Mouse (Mus musculus): Measurements from ENCODE around the gene Cacng7. TPM values are rescaled to one million over a fixed set of nuclear protein-coding genes. Genes with fewer than 3 reads are reported as not detected.
"Not testable (repeated sequence)": the region's sequence is repeated elsewhere in the genome, so short reads cannot be mapped to it uniquely, and the experiment has no call there.

The Cacng7 gene
- polyA plus RNA-seq, 1 experiment = 2.6 TPM

GRCm38 (mm10) chr7:3389444-3390412, 57.0 kb downstream of the Cacng7 start:
- DNase-seq = peak; percentile 21
- Histone ChIP-seq H3K36me3 (ENCODE audit: control insufficient read depth, insufficient read depth, low read length) (no peaks in the 10 kb centered on the region), H3K27ac (ENCODE audit: control insufficient read depth, insufficient read depth, low read length) (no peak overlapping the region), H3K27me3 (ENCODE audit: control insufficient read depth, insufficient read depth, low read length) (no peaks in the 10 kb centered on the region), H3K4me3 (ENCODE audit: control insufficient read depth, insufficient read depth, low read length) (no peak overlapping the region), H3K4me1 (replicated peaks; ENCODE audit: control insufficient read depth, insufficient read depth, low read length) (no peaks in the 10 kb centered on the region)
- TF ChIP-seq CTCF (IDR thresholded peaks at IDR 0.05; ENCODE audit: borderline replicate concordance, control insufficient read depth, extremely low read depth, insufficient read depth, low read length, poor library complexity) = no peak
- TF ChIP-seq POLR2A (IDR thresholded peaks at IDR 0.05; ENCODE audit: control insufficient read depth, extremely low read depth, insufficient read depth, low read length, poor library complexity) = no peak
- WGBS = 4% methylated on average over 16 of the region's 17 CpGs

GRCm38 (mm10) chr7:3390413-3391080, 57.8 kb downstream of the Cacng7 start, which contains the start of gene Cacng8:
Gene Cacng8, plus strand, starts transcription at chr7:3390683.
- no peaks in the 10 kb centered on the region for H3K36me3 ChIP-seq (ENCODE audit: control insufficient read depth, insufficient read depth, low read length)
- WGBS = 1% methylated on average over 7 of the region's 7 CpGs
- H3K4me3 ChIP-seq (ENCODE audit: control insufficient read depth, insufficient read depth, low read length) = no peak within 1 kb of the TSS
- no peak for DNase-seq
- no peaks in the 10 kb centered on the region for H3K4me1 ChIP-seq (replicated peaks; ENCODE audit: control insufficient read depth, insufficient read depth, low read length)
- H3K27ac ChIP-seq (ENCODE audit: control insufficient read depth, insufficient read depth, low read length) = no peak within 1 kb of the TSS
- no peak for TF ChIP-seq POLR2A (IDR thresholded peaks at IDR 0.05; ENCODE audit: control insufficient read depth, extremely low read depth, insufficient read depth, low read length, poor library complexity)
- H3K27me3 ChIP-seq (ENCODE audit: control insufficient read depth, insufficient read depth, low read length) = no peaks in the 10 kb centered on the region

- Histone ChIP-seq H3K4me1 (replicated peaks; ENCODE audit: control insufficient read depth, insufficient read depth, low read length) (no peaks in the 10 kb centered on the region), H3K27ac (ENCODE audit: control insufficient read depth, insufficient read depth, low read length) (no peak overlapping the region), H3K27me3 (ENCODE audit: control insufficient read depth, insufficient read depth, low read length) (no peaks in the 10 kb centered on the region), H3K4me3 (ENCODE audit: control insufficient read depth, insufficient read depth, low read length) (no peak overlapping the region), H3K36me3 (ENCODE audit: control insufficient read depth, insufficient read depth, low read length) (no peaks in the 10 kb centered on the region)
- no peak for TF ChIP-seq CTCF (IDR thresholded peaks at IDR 0.05; ENCODE audit: borderline replicate concordance, control insufficient read depth, extremely low read depth, insufficient read depth, low read length, poor library complexity)
- no peak for TF ChIP-seq POLR2A (IDR thresholded peaks at IDR 0.05; ENCODE audit: control insufficient read depth, extremely low read depth, insufficient read depth, low read length, poor library complexity)
- 29% methylated on average over 12 of the region's 12 CpGs for WGBS
- no peak for DNase-seq
Measured at GRCm38 (mm10) chr7:3391081-3391451, 58.3 kb downstream of the Cacng7 start.

- no peak overlapping the region for H3K4me3 ChIP-seq (ENCODE audit: control insufficient read depth, insufficient read depth, low read length)
- no peak for TF ChIP-seq CTCF (IDR thresholded peaks at IDR 0.05; ENCODE audit: borderline replicate concordance, control insufficient read depth, extremely low read depth, insufficient read depth, low read length, poor library complexity)
- TF ChIP-seq POLR2A (IDR thresholded peaks at IDR 0.05; ENCODE audit: control insufficient read depth, extremely low read depth, insufficient read depth, low read length, poor library complexity) = no peak
- H3K36me3 ChIP-seq (ENCODE audit: control insufficient read depth, insufficient read depth, low read length) = no peaks in the 10 kb centered on the region
- no peaks in the 10 kb centered on the region for H3K27me3 ChIP-seq (ENCODE audit: control insufficient read depth, insufficient read depth, low read length)
- 87% methylated on average over 4 of the region's 4 CpGs for WGBS
- no peak for DNase-seq
- no peak overlapping the region for H3K27ac ChIP-seq (ENCODE audit: control insufficient read depth, insufficient read depth, low read length)
- H3K4me1 ChIP-seq (replicated peaks; ENCODE audit: control insufficient read depth, insufficient read depth, low read length) = no peaks in the 10 kb centered on the region
Measured at GRCm38 (mm10) chr7:3391809-3392208, 59.1 kb downstream of the Cacng7 start.

- TF ChIP-seq POLR2A (IDR thresholded peaks at IDR 0.05; ENCODE audit: control insufficient read depth, extremely low read depth, insufficient read depth, low read length, poor library complexity) (no peak), CTCF (IDR thresholded peaks at IDR 0.05; ENCODE audit: borderline replicate concordance, control insufficient read depth, extremely low read depth, insufficient read depth, low read length, poor library complexity) (no peak)
- no peaks in the 10 kb centered on the region for H3K36me3 ChIP-seq (ENCODE audit: control insufficient read depth, insufficient read depth, low read length)
- no peaks in the 10 kb centered on the region for H3K27me3 ChIP-seq (ENCODE audit: control insufficient read depth, insufficient read depth, low read length)
- no peak for DNase-seq
- 95% methylated on average over 10 of the region's 10 CpGs for whole genome bisulfite sequencing
- no peaks in the 10 kb centered on the region for H3K4me1 ChIP-seq (replicated peaks; ENCODE audit: control insufficient read depth, insufficient read depth, low read length)
- no peak overlapping the region for H3K27ac ChIP-seq (ENCODE audit: control insufficient read depth, insufficient read depth, low read length)
- no peak overlapping the region for H3K4me3 ChIP-seq (ENCODE audit: control insufficient read depth, insufficient read depth, low read length)
Measured at GRCm38 (mm10) chr7:3397355-3397754, 64.6 kb downstream of the Cacng7 start.

GRCm38 (mm10) chr7:3397797-3398196, 65.0 kb downstream of the Cacng7 start:
- Histone ChIP-seq H3K36me3 (ENCODE audit: control insufficient read depth, insufficient read depth, low read length) (no peaks in the 10 kb centered on the region), H3K27me3 (ENCODE audit: control insufficient read depth, insufficient read depth, low read length) (no peaks in the 10 kb centered on the region), H3K27ac (ENCODE audit: control insufficient read depth, insufficient read depth, low read length) (no peak overlapping the region), H3K4me3 (ENCODE audit: control insufficient read depth, insufficient read depth, low read length) (no peak overlapping the region), H3K4me1 (replicated peaks; ENCODE audit: control insufficient read depth, insufficient read depth, low read length) (no peaks in the 10 kb centered on the region)
- 78% methylated on average over 7 of the region's 7 CpGs for WGBS
- TF ChIP-seq CTCF (IDR thresholded peaks at IDR 0.05; ENCODE audit: borderline replicate concordance, control insufficient read depth, extremely low read depth, insufficient read depth, low read length, poor library complexity) = no peak
- TF ChIP-seq POLR2A (IDR thresholded peaks at IDR 0.05; ENCODE audit: control insufficient read depth, extremely low read depth, insufficient read depth, low read length, poor library complexity) = no peak
- DNase-seq = no peak

- not testable (repeated sequence) for H3K27ac ChIP-seq (ENCODE audit: control insufficient read depth, insufficient read depth, low read length); DNase-seq; H3K27me3 ChIP-seq (ENCODE audit: control insufficient read depth, insufficient read depth, low read length); H3K4me3 ChIP-seq (ENCODE audit: control insufficient read depth, insufficient read depth, low read length); H3K4me1 ChIP-seq (replicated peaks; ENCODE audit: control insufficient read depth, insufficient read depth, low read length); H3K36me3 ChIP-seq (ENCODE audit: control insufficient read depth, insufficient read depth, low read length)
- WGBS = 96% methylated on average over 8 of the region's 8 CpGs
Measured at GRCm38 (mm10) chr7:3398363-3398762, 65.6 kb downstream of the Cacng7 start.
